Mouse (Mus musculus): ENCODE measurements around the gene Sox13. TPM values are rescaled to one million over a fixed set of nuclear protein-coding genes. Genes with fewer than 3 reads are reported as not detected.
A peak's percentile ranks its signal among the peaks of the same experiment; 100 is the strongest.

The Sox13 gene
- total RNA-seq, 2 experiments from 2014 or later, result 22.3 to 23.9 TPM

- no peak for DNase-seq
- intact Hi-C loops (cut with DNase I), result no loop called here
Measured at GRCm38 (mm10) chr1:133408880-133409516, 15.2 kb downstream of the Sox13 start.

GRCm38 (mm10) chr1:133408321-133408720, 15.9 kb downstream of the Sox13 start:
- DNase-seq, result no peak
- intact Hi-C loops (cut with DNase I), result no loop called here

- intact Hi-C loops (cut with DNase I), result no loop called here
- DNase-seq, result no peak
Measured at GRCm38 (mm10) chr1:133407436-133407835, 16.7 kb downstream of the Sox13 start.

GRCm38 (mm10) chr1:133406614-133407013, 17.6 kb downstream of the Sox13 start:
- no peak for DNase-seq
- intact Hi-C loops (cut with DNase I), result no loop called here

GRCm38 (mm10) chr1:133404005-133404404, 20.2 kb downstream of the Sox13 start:
- no peak for DNase-seq
- intact Hi-C loops (cut with DNase I), result no loop called here

- DNase-seq, result no peak
- intact Hi-C loops (cut with DNase I), result no loop called here
Measured at GRCm38 (mm10) chr1:133400014-133400725, 24.0 kb downstream of the Sox13 start.

GRCm38 (mm10) chr1:133397483-133398237, 26.5 kb downstream of the Sox13 start:
- intact Hi-C loops (cut with DNase I), result no loop called here
- DNase-seq, result peak; percentile 42 to 47

- no peak for DNase-seq
- intact Hi-C loops (cut with DNase I), result no loop called here
Measured at GRCm38 (mm10) chr1:133397094-133397482, 27.1 kb downstream of the Sox13 start.

GRCm38 (mm10) chr1:133396693-133397092, 27.5 kb downstream of the Sox13 start:
- intact Hi-C loops (cut with DNase I), result no loop called here
- DNase-seq, result no peak

GRCm38 (mm10) chr1:133394702-133395101, 29.5 kb downstream of the Sox13 start:
- no peak for DNase-seq
- intact Hi-C loops (cut with DNase I), result no loop called here

- DNase-seq, result no peak
- intact Hi-C loops (cut with DNase I), result no loop called here
Measured at GRCm38 (mm10) chr1:133387539-133388268, 36.5 kb downstream of the Sox13 start.

GRCm38 (mm10) chr1:133386209-133386608, 38.0 kb downstream of the Sox13 start:
- DNase-seq, result no peak
- intact Hi-C loops (cut with DNase I), result no loop called here

- peak; percentile 75 to 85 for DNase-seq
- intact Hi-C loops (cut with DNase I), result loop anchor here (2.0 kb wide), 1 partner anchor 37 kb away; no protein-coding TSS in a partner anchor
Measured at GRCm38 (mm10) chr1:133385506-133385905, 38.7 kb downstream of the Sox13 start.

- intact Hi-C loops (cut with DNase I), result loop anchor here (2.0 to 5.0 kb wide), 2 partner anchors 110 to 204 kb away; no protein-coding TSS in a partner anchor
- no peak for DNase-seq
Measured at GRCm38 (mm10) chr1:133383157-133383783, 40.9 kb downstream of the Sox13 start.

- DNase-seq, result no peak
- intact Hi-C loops (cut with DNase I), result loop anchor here (1.0 to 5.0 kb wide), 3 partner anchors 110 to 228 kb away; partner anchors contain the start of gene Snrpe
Measured at GRCm38 (mm10) chr1:133382552-133383155, 41.5 kb downstream of the Sox13 start.

GRCm38 (mm10) chr1:133382008-133382407, 42.2 kb downstream of the Sox13 start:
- DNase-seq, result peak; percentile 46 to 52
- intact Hi-C loops (cut with DNase I), result loop anchor here (1.0 to 5.0 kb wide), 3 partner anchors 111 to 228 kb away; partner anchors contain the start of gene Snrpe

GRCm38 (mm10) chr1:133380347-133381065, 43.7 kb downstream of the Sox13 start:
- peak; percentile 47 to 71 for DNase-seq
- intact Hi-C loops (cut with DNase I), result loop anchor here (5.0 kb wide), 1 partner anchor 207 kb away; no protein-coding TSS in a partner anchor

GRCm38 (mm10) chr1:133379986-133380320, 44.2 kb downstream of the Sox13 start:
- intact Hi-C loops (cut with DNase I), result loop anchor here (5.0 kb wide), 1 partner anchor 207 kb away; no protein-coding TSS in a partner anchor
- no peak for DNase-seq
